Mouse (Mus musculus) midbrain, embryonic 13.5 days (tissue): Measurements from ENCODE around the gene Egfl8. TPM values are rescaled to one million over a fixed set of nuclear protein-coding genes. Genes with fewer than 3 reads are reported as not detected.
A peak's percentile ranks its signal among the peaks of the same experiment; 100 is the strongest.

Experiments used
- ATAC-seq: fragments of 200-750 bp; cut with Nextera tagmentation; 2 replicates; pipeline ENCODE4 v1.8.0; 2017; ENCODE audit warnings: mild to moderate bottlenecking, moderate TSS enrichment, moderate library complexity
- H3K27ac ChIP-seq: fragments of 300-500 bp; sonication (generic); 2 replicates; pipeline ENCODE4 v1.5.1; 2015; ENCODE audit warnings: inconsistent platforms, mild to moderate bottlenecking, moderate library complexity
- H3K27me3 ChIP-seq: fragments of 300-500 bp; sonication (generic); 2 replicates; pipeline ENCODE4 v1.6.1; 2015; ENCODE audit warnings: mild to moderate bottlenecking, inconsistent platforms
- H3K36me3 ChIP-seq: fragments of 300-500 bp; sonication (generic); 2 replicates; pipeline ENCODE4 v1.6.1; 2015; ENCODE audit warnings: mild to moderate bottlenecking, inconsistent platforms
- H3K4me1 ChIP-seq: fragments of 300-500 bp; sonication (generic); replicated peaks from 2 replicates; pipeline ENCODE4 v1.6.1; 2015; ENCODE audit warnings: inconsistent platforms
- H3K4me2 ChIP-seq: fragments of 300-500 bp; sonication (generic); replicated peaks from 2 replicates; pipeline ENCODE4 v1.6.1; 2015; ENCODE audit warnings: moderate library complexity, mild to moderate bottlenecking, inconsistent platforms
- H3K4me3 ChIP-seq: fragments of 300-500 bp; sonication (generic); replicated peaks from 2 replicates; pipeline ENCODE4 v1.5.1; 2015; ENCODE audit warnings: mild to moderate bottlenecking, inconsistent platforms
- H3K9ac ChIP-seq: fragments of 300-500 bp; sonication (generic); replicated peaks from 2 replicates; pipeline ENCODE4 v1.6.1; 2015; ENCODE audit warnings: mild to moderate bottlenecking, inconsistent platforms
- H3K9me3 ChIP-seq: fragments of 300-500 bp; sonication (generic); 2 replicates; pipeline ENCODE4 v1.6.1; 2016; ENCODE audit warnings: mild to moderate bottlenecking, inconsistent platforms
- WGBS: fragments of 180-500 bp; shearing (Covaris S2); methylation state at CpG from one replicate; pipeline ENCODE4 v1.1.7; 2015; 5-methylcytosine and 5-hydroxymethylcytosine counted together
- polyA plus RNA-seq: library from polyadenylated mRNA; unstranded; fragments of >200 nt; fragmentation: Nextera tagmentation; extraction: Ambion mirVana; gene quantifications from 2 replicates; pipeline ENCODE4 v1.2.1, GENCODE M21; 2015

The Egfl8 gene
- 6.8 and 8.6 TPM in 2 replicates for polyA plus RNA-seq

DNA sequence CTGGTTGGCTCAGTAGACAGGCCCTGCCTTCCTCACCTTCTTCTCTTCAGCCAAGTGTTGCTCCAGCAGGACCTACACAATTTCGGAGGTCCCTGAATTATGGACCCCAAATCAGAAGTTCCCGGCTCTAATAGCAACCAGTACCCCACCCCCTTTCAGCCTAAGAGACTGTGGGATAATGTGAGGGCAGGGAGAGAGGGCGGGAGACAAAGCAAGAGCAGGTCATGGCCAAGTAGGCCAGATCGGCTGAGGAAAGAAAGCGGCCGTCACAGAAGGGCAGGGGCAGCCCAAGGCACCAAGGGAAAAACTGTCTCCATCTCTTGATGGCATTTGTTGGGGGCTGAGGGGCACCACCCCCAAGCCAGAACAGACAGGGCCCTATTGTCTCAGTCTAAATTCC is at the start of gene Egfl8:
Egfl8 (minus strand) TSS at position 101 of the 400 bp plus-strand sequence.
- Histone ChIP-seq H3K4me2 (no peak within 1 kb of the TSS), H3K36me3 (peaks cover 79% of the 10 kb centered on the region), H3K9me3 (no peaks in the 10 kb centered on the region), H3K27ac (peak within 1 kb of the TSS; percentile 19; the same call in 1 of the 2 replicates), H3K4me1 (no peaks in the 10 kb centered on the region), H3K9ac (peak within 1 kb of the TSS; percentile 39; the same call in 1 of the 2 replicates), H3K4me3 (no peak within 1 kb of the TSS), H3K27me3 (no peaks in the 10 kb centered on the region)
- WGBS: 68% methylated on average over 6 of the region's 6 CpGs
- ATAC-seq: no peak

DNA sequence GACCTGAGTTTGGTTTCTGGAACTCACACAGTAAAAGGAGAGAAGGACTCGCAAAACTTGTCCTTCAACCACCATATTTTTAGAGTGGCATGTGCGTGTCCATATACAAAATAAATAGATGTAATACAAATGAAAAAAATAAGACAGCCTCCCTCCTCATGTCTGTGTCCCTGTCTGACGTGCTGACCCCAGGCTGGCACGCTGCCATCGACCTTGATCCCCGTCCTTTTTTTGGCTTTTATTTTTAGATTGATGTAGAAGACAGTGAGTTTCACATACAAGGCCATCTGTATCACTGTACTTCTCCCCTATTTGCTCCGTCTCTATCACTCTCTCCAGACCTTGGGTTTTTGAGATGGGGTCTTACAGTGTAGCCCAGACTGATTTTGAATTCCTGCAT is 48.7 kb upstream of the Egfl8 start:
- Histone ChIP-seq H3K4me1 (peaks cover 6% of the 10 kb centered on the region; the same call in 1 of the 2 replicates), H3K9me3 (no peaks in the 10 kb centered on the region), H3K36me3 (no peaks in the 10 kb centered on the region), H3K27me3 (peaks cover 41% of the 10 kb centered on the region), H3K9ac (no peak overlapping the region), H3K27ac (no peak overlapping the region), H3K4me2 (no peak overlapping the region), H3K4me3 (no peak overlapping the region)
- 78% methylated on average over 7 of the region's 7 CpGs for WGBS
- ATAC-seq: no peak

DNA sequence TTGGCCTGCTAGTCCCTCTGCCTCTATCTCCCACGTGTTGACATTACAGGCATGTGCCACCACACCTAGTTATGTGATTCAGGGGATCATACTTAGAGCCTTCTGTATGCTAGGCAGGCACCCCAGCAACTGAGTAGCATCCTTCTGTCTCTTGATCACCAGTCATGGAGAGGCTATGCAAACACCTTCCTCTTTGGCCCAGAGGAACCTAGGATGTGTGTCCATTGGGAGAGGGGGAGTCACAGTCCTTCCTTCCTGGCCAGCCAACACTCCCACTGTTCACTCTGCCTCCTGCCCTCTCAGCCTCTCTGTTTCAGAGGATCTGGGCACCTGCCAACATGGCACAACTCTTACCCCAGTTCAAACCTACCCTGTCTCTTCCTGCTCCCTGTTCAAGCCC is 47.8 kb upstream of the Egfl8 start:
- Histone ChIP-seq H3K27me3 (peaks cover 41% of the 10 kb centered on the region), H3K4me2 (no peak overlapping the region), H3K27ac (no peak overlapping the region), H3K9me3 (no peaks in the 10 kb centered on the region), H3K36me3 (no peaks in the 10 kb centered on the region), H3K4me3 (no peak overlapping the region), H3K9ac (no peak overlapping the region), H3K4me1 (peaks cover 6% of the 10 kb centered on the region; the same call in 1 of the 2 replicates)
- ATAC-seq: no peak
- WGBS: 43% methylated on average over 1 of the region's 1 CpGs

DNA sequence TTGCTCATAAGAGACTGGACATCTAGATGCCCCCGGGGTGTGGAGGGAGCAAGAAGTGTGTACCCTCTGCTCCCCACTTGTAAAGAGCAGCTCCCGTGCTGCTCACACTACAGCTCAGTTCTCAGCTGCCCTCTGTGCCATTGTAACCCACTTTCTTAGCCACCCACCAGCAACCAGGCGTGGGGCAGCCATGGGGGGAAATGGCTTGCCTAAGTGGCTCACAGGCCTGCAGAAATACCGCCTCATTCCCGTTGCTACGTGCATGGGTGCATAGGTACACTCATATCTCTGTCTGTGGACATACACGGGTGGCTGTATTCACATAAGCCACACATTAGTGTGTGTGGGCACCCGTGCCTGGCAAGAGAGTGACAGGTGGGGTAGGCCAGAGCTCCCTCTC is 47.2 kb upstream of the Egfl8 start:
- WGBS: 82% methylated on average over 8 of the region's 8 CpGs
- H3K4me3 ChIP-seq: no peak overlapping the region
- no peak overlapping the region for H3K9ac ChIP-seq
- ATAC-seq: no peak
- peaks cover 41% of the 10 kb centered on the region for H3K27me3 ChIP-seq
- no peaks in the 10 kb centered on the region for H3K36me3 ChIP-seq
- no peak overlapping the region for H3K4me2 ChIP-seq
- no peak overlapping the region for H3K27ac ChIP-seq
- no peaks in the 10 kb centered on the region for H3K9me3 ChIP-seq
- peaks cover 6% of the 10 kb centered on the region; the same call in 1 of the 2 replicates for H3K4me1 ChIP-seq

DNA sequence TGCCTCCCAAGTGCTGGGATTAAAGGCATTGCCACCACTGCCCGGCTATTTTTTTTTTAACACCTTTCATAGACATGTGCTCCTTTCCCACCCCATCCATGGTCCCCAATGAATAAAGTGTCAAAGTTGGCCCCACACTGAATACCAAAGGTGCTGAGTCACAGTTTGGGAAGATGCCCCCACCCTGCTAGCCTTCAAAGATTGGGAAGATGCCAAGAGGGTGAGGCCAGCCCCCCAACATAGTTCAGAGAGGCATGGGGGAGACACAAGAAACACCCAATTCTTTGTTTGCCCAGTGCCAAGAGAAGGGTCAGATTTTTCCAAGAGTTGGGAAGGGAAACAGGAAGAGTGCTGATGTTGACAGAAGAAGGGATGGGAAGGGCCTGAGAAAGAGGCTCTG is 46.7 kb upstream of the Egfl8 start:
- H3K9me3 ChIP-seq: no peaks in the 10 kb centered on the region
- no peak overlapping the region for H3K4me3 ChIP-seq
- H3K36me3 ChIP-seq: no peaks in the 10 kb centered on the region
- peaks cover 41% of the 10 kb centered on the region for H3K27me3 ChIP-seq
- no peak for ATAC-seq
- no peak overlapping the region for H3K9ac ChIP-seq
- WGBS: 94% methylated on average over 1 of the region's 1 CpGs
- H3K27ac ChIP-seq: no peak overlapping the region
- peaks cover 6% of the 10 kb centered on the region; the same call in 1 of the 2 replicates for H3K4me1 ChIP-seq
- H3K4me2 ChIP-seq: no peak overlapping the region

DNA sequence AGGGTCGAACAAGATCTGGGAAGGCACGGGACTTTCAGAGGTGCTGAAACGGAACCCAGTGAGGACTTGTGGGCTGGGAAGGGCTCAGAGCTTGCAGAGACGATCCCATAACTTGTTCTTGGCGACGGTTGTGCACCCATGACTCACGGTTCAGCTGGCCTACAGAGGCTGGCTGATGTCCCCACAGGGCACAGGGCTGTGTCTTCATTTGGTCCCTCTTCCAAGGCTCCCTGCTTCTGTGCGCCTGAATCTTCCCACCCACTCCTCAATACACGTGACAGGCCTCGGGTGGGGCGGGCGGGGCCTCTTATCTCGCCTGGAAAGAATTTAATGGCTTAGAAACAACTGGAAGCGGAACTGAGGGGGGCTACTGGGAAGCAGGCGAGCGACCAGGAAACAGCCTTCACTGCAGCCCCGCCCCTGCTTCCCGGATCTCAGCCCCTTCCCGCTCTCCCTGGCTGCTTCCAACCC is 45.4 kb upstream of the Egfl8 start:
- ATAC-seq: no peak
- peaks cover 6% of the 10 kb centered on the region for H3K4me1 ChIP-seq
- H3K4me2 ChIP-seq: peak overlapping the region; percentile 22
- H3K27ac ChIP-seq: no peak overlapping the region
- no peaks in the 10 kb centered on the region for H3K36me3 ChIP-seq
- H3K9ac ChIP-seq: no peak overlapping the region
- 10% methylated on average over 19 of the region's 19 CpGs for WGBS
- H3K27me3 ChIP-seq: peaks cover 41% of the 10 kb centered on the region
- H3K4me3 ChIP-seq: no peak overlapping the region
- no peaks in the 10 kb centered on the region for H3K9me3 ChIP-seq

DNA sequence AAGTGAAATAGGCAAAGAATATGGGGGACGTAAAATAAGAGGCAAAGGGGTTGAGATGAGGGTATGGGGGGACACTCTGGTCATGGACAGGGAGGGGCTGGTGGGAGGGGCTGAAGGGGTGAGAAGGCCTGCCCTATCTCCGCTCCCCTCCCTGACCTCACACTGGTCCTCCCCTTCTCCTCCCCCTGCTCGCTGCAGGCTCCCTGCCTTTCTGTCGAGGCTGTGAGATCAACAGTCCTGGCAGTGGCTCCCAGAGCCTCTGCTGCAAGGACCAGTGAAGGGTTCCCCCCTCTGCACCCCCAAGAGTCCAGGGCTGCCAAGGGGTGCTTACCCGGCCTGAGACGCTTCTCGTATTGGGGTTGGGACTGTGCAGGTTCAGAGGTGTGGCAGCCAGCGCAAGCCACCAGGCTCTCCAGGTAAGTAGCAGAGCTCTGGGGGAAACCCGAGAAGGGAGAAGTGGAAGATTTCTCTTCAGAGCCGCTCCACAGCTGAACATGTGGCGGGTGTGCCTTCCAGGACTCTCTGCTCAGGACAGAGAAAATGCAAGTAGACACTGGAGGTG is 44.6 kb upstream of the Egfl8 start:
- H3K4me2 ChIP-seq: no peak overlapping the region
- no peaks in the 10 kb centered on the region for H3K9me3 ChIP-seq
- ATAC-seq: no peak
- peaks cover 6% of the 10 kb centered on the region for H3K4me1 ChIP-seq
- 42% methylated on average over 11 of the region's 11 CpGs for WGBS
- no peak overlapping the region for H3K4me3 ChIP-seq
- 0 out of 2 replicates have a peak, but pooled peaks cover under 1% of the 10 kb centered on the region for H3K36me3 ChIP-seq
- H3K27ac ChIP-seq: no peak overlapping the region
- H3K9ac ChIP-seq: no peak overlapping the region
- peaks cover 41% of the 10 kb centered on the region for H3K27me3 ChIP-seq

DNA sequence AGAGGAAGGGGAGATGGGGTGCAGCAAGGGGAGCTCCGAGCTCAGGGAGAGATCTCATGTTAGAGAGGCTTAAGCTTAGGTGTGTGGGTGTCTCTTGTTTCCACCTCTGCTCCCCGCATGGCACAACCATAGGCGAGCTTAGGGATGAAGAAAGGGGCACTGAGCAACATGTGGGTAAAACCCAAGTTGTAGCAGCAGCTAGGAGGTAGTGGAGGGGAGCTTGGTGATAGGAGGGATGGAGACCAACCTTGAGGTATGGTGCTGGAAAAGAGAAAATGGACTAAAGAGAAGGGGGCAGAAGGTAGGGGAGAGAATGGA is 44.1 kb upstream of the Egfl8 start:
- Histone ChIP-seq H3K4me1 (peaks cover 6% of the 10 kb centered on the region), H3K27me3 (peaks cover 41% of the 10 kb centered on the region), H3K27ac (no peak overlapping the region), H3K36me3 (peaks cover 5% of the 10 kb centered on the region; the same call in 1 of the 2 replicates), H3K4me3 (no peak overlapping the region), H3K4me2 (no peak overlapping the region), H3K9ac (no peak overlapping the region), H3K9me3 (no peaks in the 10 kb centered on the region)
- 74% methylated on average over 3 of the region's 3 CpGs for WGBS
- ATAC-seq: no peak

DNA sequence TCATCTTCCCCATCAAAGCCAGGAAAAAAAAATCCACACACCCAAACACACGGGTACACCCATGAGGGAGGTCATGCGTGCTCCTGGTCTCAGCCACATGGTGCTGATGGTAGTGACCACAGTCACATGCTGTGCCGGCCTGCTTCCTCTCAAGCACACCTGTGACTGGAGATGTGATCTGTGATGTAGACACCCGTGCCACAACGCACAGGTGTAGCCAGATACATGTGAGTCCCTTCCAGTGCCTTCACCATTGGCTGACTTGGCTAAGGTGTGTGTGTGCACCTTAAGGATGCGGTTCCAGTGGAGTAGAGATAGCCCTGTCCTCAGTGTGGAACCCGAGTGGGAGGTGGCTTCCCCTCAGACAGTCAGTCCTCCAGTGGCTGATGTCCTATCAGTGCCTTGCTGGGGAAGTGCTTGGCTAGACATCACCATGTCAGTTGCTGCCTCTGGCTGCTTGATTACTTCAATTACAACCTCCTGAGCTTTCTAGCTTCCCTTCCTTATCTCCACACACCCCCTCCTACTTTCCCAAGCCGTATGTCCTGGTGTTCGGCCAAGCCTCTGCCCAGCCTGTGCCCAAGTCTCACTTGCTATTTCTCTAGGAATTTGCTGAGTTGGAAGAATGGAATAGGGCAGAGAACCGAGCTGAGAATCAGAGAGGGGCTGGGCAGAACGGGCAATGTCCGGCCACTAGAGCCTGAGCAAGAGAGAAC is 43.6 kb upstream of the Egfl8 start:
- Histone ChIP-seq H3K9ac (no peak overlapping the region), H3K36me3 (peaks cover 9% of the 10 kb centered on the region), H3K4me2 (no peak overlapping the region), H3K4me3 (no peak overlapping the region), H3K9me3 (no peaks in the 10 kb centered on the region), H3K27ac (no peak overlapping the region), H3K27me3 (peaks cover 41% of the 10 kb centered on the region), H3K4me1 (peaks cover 6% of the 10 kb centered on the region)
- no peak for ATAC-seq
- WGBS: 70% methylated on average over 12 of the region's 12 CpGs

DNA sequence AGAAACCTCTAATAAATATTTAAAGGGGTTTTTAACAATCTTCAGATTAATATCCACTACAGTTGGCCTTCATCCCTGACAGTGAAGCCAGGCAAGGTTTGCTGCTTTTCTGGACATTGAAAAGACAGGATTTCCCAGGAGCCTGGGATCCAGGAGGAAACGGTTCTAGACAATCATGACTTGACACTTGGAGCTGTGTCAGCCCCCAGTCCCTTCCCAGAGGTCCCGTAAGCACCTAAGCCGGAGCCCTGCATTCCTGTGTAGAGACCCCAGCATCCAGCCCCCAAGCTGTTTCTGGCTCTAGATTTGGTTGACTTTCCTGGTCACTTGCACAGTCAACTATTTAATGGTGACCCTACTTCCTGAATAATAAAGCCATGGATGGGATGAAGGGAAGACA is 42.8 kb upstream of the Egfl8 start:
- ATAC-seq: no peak
- Histone ChIP-seq H3K4me1 (peaks cover 6% of the 10 kb centered on the region), H3K4me2 (no peak overlapping the region), H3K4me3 (no peak overlapping the region), H3K27ac (no peak overlapping the region), H3K27me3 (peaks cover 40% of the 10 kb centered on the region), H3K36me3 (peaks cover 14% of the 10 kb centered on the region), H3K9ac (no peak overlapping the region), H3K9me3 (no peaks in the 10 kb centered on the region)
- WGBS: 84% methylated on average over 3 of the region's 3 CpGs

DNA sequence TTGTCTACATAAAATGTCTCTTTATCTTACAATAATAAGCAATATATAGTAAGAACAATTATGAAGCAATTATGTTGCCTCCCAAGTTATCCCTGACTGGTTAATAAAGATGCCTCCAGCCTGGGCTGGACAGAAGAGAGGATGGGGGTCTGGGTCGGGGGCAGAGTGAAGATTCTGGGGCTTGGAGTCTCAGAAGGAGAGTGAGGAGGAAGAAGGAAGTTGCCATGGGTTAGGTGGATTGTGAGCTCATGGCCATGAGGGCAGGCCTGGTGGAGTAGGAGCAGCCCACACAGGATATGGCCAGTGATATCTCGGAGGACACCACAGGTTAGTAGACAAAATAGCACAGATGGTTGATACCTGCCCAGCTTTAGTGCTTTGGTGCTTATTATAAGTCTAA is 42.4 kb upstream of the Egfl8 start:
- H3K27me3 ChIP-seq: peaks cover 36% of the 10 kb centered on the region
- peaks cover 19% of the 10 kb centered on the region for H3K36me3 ChIP-seq
- peaks cover 6% of the 10 kb centered on the region for H3K4me1 ChIP-seq
- H3K27ac ChIP-seq: no peak overlapping the region
- no peak overlapping the region for H3K4me2 ChIP-seq
- H3K9me3 ChIP-seq: no peaks in the 10 kb centered on the region
- 90% methylated on average over 2 of the region's 2 CpGs for WGBS
- no peak for ATAC-seq
- no peak overlapping the region for H3K9ac ChIP-seq
- H3K4me3 ChIP-seq: no peak overlapping the region

DNA sequence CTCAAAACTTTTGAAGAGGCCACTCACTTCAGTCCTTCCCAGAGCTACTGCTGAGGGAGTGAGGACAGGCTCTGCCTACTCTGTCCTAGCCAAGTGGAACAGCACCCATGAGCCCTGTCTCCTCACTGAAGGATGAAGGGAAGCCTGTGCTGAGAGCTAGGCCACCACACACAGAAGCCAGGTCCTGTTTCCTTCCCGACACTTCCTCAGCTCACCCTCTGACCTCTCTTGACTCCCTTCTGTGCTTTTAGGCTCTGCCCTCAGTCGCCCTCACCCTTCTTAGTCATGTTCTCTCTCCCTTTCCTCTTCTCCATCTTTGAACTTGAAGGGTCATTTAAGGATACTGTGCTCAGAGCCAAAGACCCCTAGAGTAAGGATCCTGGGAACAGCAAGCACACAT is 41.5 kb upstream of the Egfl8 start:
- ATAC-seq: no peak
- no peak overlapping the region for H3K4me2 ChIP-seq
- no peak overlapping the region for H3K4me3 ChIP-seq
- peaks cover 27% of the 10 kb centered on the region for H3K27me3 ChIP-seq
- H3K9ac ChIP-seq: no peak overlapping the region
- peaks cover 28% of the 10 kb centered on the region for H3K36me3 ChIP-seq
- peaks cover 6% of the 10 kb centered on the region for H3K4me1 ChIP-seq
- H3K9me3 ChIP-seq: no peaks in the 10 kb centered on the region
- no peak overlapping the region for H3K27ac ChIP-seq
- WGBS: 40% methylated on average over 2 of the region's 2 CpGs
